Mouse (Mus musculus): ENCODE data around the gene March6. TPM values are rescaled to one million over a fixed set of nuclear protein-coding genes. Genes with fewer than 3 reads are reported as not detected.

The March6 gene
- total RNA-seq, 2 experiments from 2014 or later = 124 to 131 TPM

DNA sequence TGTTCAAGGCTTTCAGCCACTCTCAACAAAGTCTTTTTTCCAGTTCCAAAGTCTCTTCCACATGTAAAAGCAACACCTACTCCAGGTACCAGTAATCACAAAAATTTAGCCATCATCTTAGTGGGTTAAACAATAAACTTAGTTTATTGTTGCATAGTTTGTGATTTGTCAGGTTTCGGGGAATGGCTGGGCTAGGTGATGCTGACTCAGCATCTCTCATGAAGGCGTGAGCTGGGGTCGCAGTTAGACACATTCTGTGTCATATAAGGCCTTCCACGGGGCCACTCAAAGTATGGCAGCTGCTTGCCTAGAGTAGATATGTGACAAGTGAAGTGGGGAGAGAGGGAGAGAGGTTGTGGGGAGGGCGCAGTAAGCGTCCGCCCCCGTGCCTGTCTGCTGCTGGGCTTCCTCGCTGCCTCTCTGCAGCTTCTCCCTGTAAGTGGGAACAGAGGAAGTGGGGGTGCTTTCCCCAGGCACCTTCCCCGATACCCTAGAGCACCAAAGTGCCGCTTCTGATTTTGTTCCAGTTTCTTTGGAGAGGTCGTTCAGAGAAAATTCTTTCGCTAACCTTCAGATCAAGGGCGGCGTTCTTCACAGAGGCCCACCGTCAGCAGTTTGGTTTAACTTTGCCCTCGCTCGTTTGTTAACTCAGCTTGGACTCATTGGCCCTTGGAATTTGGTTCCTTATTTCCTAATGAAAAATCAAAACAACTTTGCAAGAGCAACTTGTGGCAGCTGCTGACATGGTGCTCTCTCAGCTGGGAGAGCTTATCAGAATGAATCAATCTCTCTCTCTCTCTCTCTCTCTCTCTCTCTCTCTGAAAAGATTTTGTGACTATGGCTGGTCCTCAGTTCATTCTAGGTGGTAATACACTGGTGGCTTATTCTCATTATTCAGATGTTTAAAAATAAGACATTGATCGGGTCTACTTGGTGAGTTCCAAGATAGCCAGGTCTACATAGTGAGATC is 33.0 kb upstream of the March6 start:
- Histone ChIP-seq H3K27ac (no peak overlapping the region), H3K4me3 (no peak overlapping the region)
- no peak for TF ChIP-seq CTCF (IDR thresholded peaks at IDR 0.05)
- DNase-seq = no peak
- intact Hi-C loops (cut with DNase I) = no loop called here

DNA sequence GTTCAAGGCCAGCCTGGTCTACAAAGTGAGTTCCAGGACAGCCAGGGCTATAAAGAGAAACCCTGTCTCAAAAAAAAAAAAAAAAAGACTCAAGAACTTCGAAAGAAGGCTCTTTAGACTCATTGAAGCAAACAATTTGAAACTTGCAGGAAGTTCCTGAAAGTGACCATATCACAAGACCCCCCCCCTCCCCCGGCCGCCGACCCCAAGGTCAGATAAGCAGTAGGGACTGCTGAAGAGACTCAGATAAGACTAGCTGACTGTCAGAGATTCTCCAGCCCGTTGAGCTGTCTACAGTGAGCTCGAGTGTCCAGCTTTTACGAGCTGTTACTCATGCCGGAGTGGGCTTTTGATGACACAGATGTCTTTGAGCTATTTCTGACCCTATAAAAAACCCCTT is 32.0 kb upstream of the March6 start:
- no peak for DNase-seq
- H3K4me3 ChIP-seq = no peak overlapping the region
- no peak overlapping the region for H3K27ac ChIP-seq
- TF ChIP-seq CTCF (IDR thresholded peaks at IDR 0.05) = no peak
- intact Hi-C loops (cut with DNase I) = no loop called here

DNA sequence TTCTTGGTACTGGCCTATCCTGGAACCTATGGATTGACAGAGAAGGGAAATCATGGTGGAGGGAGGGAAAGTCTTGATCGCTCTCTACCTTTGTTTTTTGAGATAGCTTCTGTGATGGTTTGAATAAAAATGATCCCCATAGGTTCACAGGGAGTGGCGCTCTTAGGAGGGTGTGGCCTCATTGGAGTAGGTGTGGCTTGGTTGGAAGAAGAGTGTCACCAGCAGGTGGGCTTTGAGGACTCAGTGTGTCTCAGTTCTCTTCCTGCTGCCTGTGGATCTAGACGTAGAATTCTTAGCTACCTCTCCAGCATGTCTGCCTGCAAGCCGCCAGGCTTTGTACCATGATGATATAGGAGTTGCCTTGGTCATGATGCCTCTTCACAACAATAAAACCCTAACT is 31.1 kb upstream of the March6 start:
- no peak for DNase-seq
- Histone ChIP-seq H3K4me3 (no peak overlapping the region), H3K27ac (no peak overlapping the region)
- no peak for TF ChIP-seq CTCF (IDR thresholded peaks at IDR 0.05)
- intact Hi-C loops (cut with DNase I) = no loop called here

DNA sequence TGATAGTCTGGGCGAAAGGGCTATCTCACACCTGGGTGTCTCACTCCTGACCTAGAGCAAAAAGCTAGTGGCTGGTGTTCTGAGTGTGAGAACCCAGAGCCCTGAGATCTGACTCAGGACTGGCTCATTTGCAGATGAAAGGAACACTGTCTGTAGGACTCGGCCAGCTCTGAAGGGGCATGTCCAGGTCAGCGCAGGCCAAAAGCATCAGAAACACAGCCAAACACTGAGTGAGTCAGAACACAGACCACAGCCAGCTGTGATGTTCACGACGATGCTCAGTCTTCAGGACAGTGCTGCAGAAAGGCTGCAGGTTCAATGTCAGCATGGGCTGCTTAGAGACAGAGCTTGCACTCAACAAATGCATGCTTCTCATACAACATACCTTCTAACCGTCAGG is 30.5 kb upstream of the March6 start:
- no peak for TF ChIP-seq CTCF (IDR thresholded peaks at IDR 0.05)
- Histone ChIP-seq H3K4me3 (no peak overlapping the region), H3K27ac (no peak overlapping the region)
- DNase-seq = no peak
- intact Hi-C loops (cut with DNase I) = no loop called here

DNA sequence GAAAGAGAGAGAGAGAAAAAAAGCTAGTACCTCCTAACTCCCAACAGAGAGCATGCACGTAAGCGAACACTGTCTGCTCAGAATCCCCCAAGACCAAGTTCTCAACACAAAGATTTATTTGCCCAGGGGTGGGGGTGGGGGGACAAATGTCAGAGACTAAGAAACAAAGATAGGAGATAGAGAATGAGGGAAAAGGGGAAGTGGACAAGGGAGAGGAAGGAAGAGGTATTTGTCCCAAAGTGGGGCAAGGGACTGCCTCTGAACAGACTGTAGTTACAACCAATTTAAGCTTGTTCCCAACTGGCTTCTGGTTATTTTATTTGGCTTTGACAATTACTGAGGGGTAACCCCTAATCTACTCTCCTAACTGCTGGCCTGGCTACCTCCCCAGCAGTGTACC is 24.0 kb upstream of the March6 start:
- TF ChIP-seq CTCF (IDR thresholded peaks at IDR 0.05) = no peak
- no peak for DNase-seq
- intact Hi-C loops (cut with DNase I) = no loop called here
- Histone ChIP-seq H3K4me3 (no peak overlapping the region), H3K27ac (no peak overlapping the region)

DNA sequence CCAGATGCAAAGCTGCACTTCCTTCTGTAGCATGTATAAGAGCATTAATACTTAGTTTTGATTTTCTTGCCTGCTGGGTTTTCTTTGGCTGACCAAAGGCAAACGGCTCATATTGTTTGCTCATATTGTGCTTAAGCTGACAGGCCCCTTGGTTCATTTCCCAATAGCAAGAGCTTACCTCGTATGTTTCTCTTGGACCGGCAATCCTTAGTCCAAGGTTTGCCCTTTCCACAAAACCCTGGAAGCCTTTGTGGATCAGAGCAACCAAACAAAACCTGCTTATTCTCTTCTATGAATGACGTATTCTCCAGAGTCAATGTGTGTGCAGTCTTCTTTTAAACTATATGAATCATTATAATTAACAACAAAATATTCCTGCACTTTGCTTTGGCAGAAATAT is 19.5 kb upstream of the March6 start:
- Histone ChIP-seq H3K27ac (no peak overlapping the region), H3K4me3 (no peak overlapping the region)
- DNase-seq = no peak
- no peak for TF ChIP-seq CTCF (IDR thresholded peaks at IDR 0.05)
- intact Hi-C loops (cut with DNase I) = no loop called here

DNA sequence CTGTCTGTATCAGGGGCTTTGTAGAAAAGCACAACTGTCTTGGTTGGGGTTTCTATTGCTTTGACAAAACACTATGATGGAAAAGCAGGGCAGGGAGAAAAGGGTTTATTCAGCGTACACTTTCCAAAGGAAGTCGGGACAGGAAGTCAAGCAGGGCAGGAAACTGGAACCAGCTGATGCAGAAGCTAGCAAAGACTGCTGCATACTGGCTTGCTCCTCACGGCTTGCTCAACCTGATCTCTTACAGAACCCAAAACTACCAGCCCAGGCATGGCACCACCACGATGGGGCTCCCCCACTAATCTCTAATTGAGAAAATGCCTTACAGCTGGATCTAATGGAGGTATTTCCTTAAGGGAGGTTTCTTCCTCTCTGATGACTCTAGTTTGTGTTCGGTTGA is 16.6 kb upstream of the March6 start:
- Histone ChIP-seq H3K4me3 (no peak overlapping the region), H3K27ac (no peak overlapping the region)
- intact Hi-C loops (cut with DNase I) = no loop called here
- DNase-seq = no peak
- no peak for TF ChIP-seq CTCF (IDR thresholded peaks at IDR 0.05)

DNA sequence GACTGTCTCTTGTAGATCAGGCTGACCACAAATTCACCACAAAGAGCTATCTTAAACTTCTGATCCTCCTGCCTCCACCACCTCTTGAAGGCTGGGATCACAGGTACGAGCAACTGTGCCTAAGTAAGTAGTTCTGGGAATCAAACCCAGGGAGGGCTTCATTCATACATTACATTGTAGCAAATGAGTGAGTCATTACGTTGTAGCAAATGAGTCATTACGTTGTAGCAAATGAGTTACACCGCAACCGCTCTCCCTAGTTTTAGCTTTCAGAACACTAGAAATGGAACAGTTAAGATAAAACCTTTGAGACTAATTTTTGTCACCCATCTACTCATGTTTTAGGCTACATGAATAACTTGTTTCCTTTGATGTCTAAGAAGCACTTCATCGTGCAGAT is 15.4 kb upstream of the March6 start:
- Histone ChIP-seq H3K27ac (no peak overlapping the region), H3K4me3 (no peak overlapping the region)
- no peak for DNase-seq
- intact Hi-C loops (cut with DNase I) = no loop called here
- no peak for TF ChIP-seq CTCF (IDR thresholded peaks at IDR 0.05)

DNA sequence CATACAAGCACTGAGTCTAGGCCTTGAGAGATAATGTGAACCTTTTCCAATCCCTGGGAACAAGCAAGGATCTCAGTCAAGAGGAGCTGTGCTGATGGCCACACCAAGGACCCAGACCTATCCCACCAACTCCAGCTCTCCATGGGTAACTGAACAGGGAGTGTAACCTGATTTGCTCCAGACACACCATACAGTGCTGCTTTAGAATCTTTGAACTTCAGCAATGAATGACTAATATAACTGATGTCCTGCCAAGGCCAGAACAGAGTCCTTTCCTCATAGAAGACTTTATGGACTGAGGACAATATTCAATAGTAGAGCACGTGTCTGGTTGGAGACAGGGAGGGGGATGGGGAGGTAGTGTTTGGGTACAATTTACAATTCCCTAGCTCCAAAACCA is 14.2 kb upstream of the March6 start:
- TF ChIP-seq CTCF (IDR thresholded peaks at IDR 0.05) = no peak
- intact Hi-C loops (cut with DNase I) = no loop called here
- H3K27ac ChIP-seq = no peak overlapping the region

DNA sequence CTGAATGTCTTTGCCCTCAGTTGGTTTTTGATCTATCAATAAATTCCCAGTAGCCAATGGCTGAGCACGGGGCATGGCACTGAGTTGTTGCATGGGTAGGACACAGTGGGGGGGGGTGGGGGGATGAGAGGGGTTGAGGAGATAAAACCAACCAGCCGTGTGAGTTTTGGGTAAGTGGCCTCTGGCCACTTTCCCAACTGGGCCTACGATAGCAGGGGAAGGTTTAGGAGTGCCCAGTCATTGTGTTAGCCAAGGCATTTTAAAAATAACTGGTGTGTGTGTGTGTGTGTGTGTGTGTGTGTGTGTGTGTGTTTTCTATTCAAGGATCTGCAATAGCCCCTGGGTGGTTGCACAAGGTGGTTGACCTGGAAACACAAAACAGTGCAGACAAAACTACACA is 12.4 kb upstream of the March6 start:
- Histone ChIP-seq H3K27ac (no peak overlapping the region), H3K4me3 (no peak overlapping the region)
- TF ChIP-seq CTCF (IDR thresholded peaks at IDR 0.05) = no peak

More for the DNA sequence above, 14.2 kb upstream of the March6 start:
- H3K4me3 ChIP-seq = no peak overlapping the region
- no peak for DNase-seq

DNA sequence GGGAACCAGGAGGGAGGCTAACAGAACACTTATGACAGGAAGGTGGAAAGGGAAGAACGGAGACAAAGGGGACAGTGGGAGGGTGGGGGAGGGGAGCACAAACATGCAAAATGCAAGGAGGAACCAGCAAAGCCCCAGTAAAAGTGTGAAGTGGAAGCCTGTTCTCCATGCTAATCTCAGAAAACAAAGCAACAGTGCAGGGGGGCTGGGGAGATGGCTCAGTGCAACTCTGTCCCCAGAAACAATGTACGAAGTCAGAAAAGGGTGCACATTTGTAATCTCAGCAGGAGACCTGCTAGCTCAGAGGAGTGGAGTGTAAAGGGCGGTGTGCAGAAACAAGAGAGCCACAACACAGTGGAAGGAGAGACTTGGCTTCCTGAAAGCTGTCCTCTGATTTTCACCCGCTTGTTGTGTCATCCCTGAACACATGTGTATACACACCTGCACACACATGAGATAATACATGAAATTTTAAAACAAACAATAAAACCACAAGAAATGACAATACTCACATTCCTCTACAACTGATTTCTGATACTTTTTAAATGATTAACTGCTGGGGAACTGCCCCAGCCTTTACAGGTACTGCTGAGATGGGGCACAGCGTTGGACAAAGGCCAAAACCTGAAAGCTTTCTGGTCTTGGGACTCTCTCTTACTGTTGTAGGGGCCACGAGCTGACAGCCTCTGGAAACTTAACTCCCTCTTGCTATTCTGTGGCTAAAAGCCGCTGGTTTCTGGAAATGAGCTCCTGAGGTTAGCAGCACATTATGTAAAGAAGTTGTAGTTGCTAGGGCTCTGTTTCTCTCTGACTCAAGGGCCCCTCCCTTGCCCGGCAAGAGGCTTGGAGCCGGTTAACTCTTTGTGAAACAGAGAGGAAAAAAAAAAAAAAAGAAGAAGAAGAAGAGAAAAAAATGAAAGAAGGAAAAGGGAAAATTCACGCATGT is 11.4 kb upstream of the March6 start:
- TF ChIP-seq CTCF (IDR thresholded peaks at IDR 0.05) = no peak
- H3K27ac ChIP-seq = no peak overlapping the region
- H3K4me3 ChIP-seq = no peak overlapping the region
- DNase-seq = no peak
- intact Hi-C loops (cut with DNase I) = no loop called here

More for the DNA sequence above, 12.4 kb upstream of the March6 start:
- DNase-seq = no peak
- intact Hi-C loops (cut with DNase I) = no loop called here

DNA sequence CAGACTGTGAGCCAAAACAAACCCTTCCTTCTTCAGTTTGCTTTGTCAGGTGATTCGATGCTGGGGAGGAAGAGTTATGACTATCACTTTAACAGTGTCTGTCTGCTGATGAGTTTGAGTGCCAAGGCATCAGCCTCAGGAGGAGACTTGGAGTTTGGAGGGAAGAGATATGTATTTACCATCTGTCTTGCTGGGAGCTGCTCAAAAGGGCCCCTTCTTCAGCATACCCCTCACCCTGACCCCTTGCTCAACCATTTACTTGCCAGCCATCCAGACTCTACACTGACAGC is 9.6 kb upstream of the March6 start:
- intact Hi-C loops (cut with DNase I) = no loop called here
- Histone ChIP-seq H3K27ac (no peak overlapping the region), H3K4me3 (no peak overlapping the region)
- no peak for TF ChIP-seq CTCF (IDR thresholded peaks at IDR 0.05)
- DNase-seq = no peak
